Mouse (Mus musculus): ENCODE results near the gene B4galt1. TPM values are rescaled to one million over a fixed set of nuclear protein-coding genes. Genes with fewer than 3 reads are reported as not detected.
"Not testable (repeated sequence)": the region's sequence is repeated elsewhere in the genome, so short reads cannot be mapped to it uniquely, and the experiment has no call there.

The B4galt1 gene
- polyA plus RNA-seq, 1 experiment = 9.2 TPM

GRCm38 (mm10) chr4:40815120-40815519, 38.7 kb downstream of the B4galt1 start:
- no peak for DNase-seq (ENCODE audit: low read depth)

GRCm38 (mm10) chr4:40814359-40814758, 39.4 kb downstream of the B4galt1 start:
- TF ChIP-seq CTCF (IDR thresholded peaks at IDR 0.05; ENCODE audit: borderline replicate concordance, extremely low read depth, insufficient read depth, insufficient read length) = no peak
- TF ChIP-seq POLR2A (IDR thresholded peaks at IDR 0.05; ENCODE audit: borderline replicate concordance, extremely low read depth, insufficient read depth, insufficient read length, poor library complexity, severe bottlenecking) = no peak
- DNase-seq (ENCODE audit: low read depth) = no peak

More at GRCm38 (mm10) chr4:40815120-40815519, 38.7 kb downstream of the B4galt1 start:
- TF ChIP-seq CTCF (IDR thresholded peaks at IDR 0.05; ENCODE audit: borderline replicate concordance, extremely low read depth, insufficient read depth, insufficient read length) = no peak
- no peak for TF ChIP-seq POLR2A (IDR thresholded peaks at IDR 0.05; ENCODE audit: borderline replicate concordance, extremely low read depth, insufficient read depth, insufficient read length, poor library complexity, severe bottlenecking)

GRCm38 (mm10) chr4:40812891-40813290, 40.9 kb downstream of the B4galt1 start:
- DNase-seq (ENCODE audit: low read depth) = no peak
- TF ChIP-seq POLR2A (IDR thresholded peaks at IDR 0.05; ENCODE audit: borderline replicate concordance, extremely low read depth, insufficient read depth, insufficient read length, poor library complexity, severe bottlenecking) = no peak

- no peak for DNase-seq (ENCODE audit: low read depth)
- TF ChIP-seq CTCF (IDR thresholded peaks at IDR 0.05; ENCODE audit: borderline replicate concordance, extremely low read depth, insufficient read depth, insufficient read length) = no peak
Measured at GRCm38 (mm10) chr4:40810481-40810880, 43.3 kb downstream of the B4galt1 start.

- no peak for DNase-seq (ENCODE audit: low read depth)
- no peak for TF ChIP-seq POLR2A (IDR thresholded peaks at IDR 0.05; ENCODE audit: borderline replicate concordance, extremely low read depth, insufficient read depth, insufficient read length, poor library complexity, severe bottlenecking)
- no peak for TF ChIP-seq CTCF (IDR thresholded peaks at IDR 0.05; ENCODE audit: borderline replicate concordance, extremely low read depth, insufficient read depth, insufficient read length)
Measured at GRCm38 (mm10) chr4:40807382-40807781, 46.4 kb downstream of the B4galt1 start.

- no peak for DNase-seq (ENCODE audit: low read depth)
- TF ChIP-seq CTCF (IDR thresholded peaks at IDR 0.05; ENCODE audit: borderline replicate concordance, extremely low read depth, insufficient read depth, insufficient read length) = no peak
- no peak for TF ChIP-seq POLR2A (IDR thresholded peaks at IDR 0.05; ENCODE audit: borderline replicate concordance, extremely low read depth, insufficient read depth, insufficient read length, poor library complexity, severe bottlenecking)
Measured at GRCm38 (mm10) chr4:40805401-40805800, 48.4 kb downstream of the B4galt1 start.

GRCm38 (mm10) chr4:40802787-40803186, 51.0 kb downstream of the B4galt1 start:
- TF ChIP-seq POLR2A (IDR thresholded peaks at IDR 0.05; ENCODE audit: borderline replicate concordance, extremely low read depth, insufficient read depth, insufficient read length, poor library complexity, severe bottlenecking) (no peak), CTCF (IDR thresholded peaks at IDR 0.05; ENCODE audit: borderline replicate concordance, extremely low read depth, insufficient read depth, insufficient read length) (no peak)
- DNase-seq (ENCODE audit: low read depth) = no peak

GRCm38 (mm10) chr4:40801908-40802307, 51.9 kb downstream of the B4galt1 start:
- TF ChIP-seq CTCF (IDR thresholded peaks at IDR 0.05; ENCODE audit: borderline replicate concordance, extremely low read depth, insufficient read depth, insufficient read length) (no peak), POLR2A (IDR thresholded peaks at IDR 0.05; ENCODE audit: borderline replicate concordance, extremely low read depth, insufficient read depth, insufficient read length, poor library complexity, severe bottlenecking) (no peak)
- no peak for DNase-seq (ENCODE audit: low read depth)

- TF ChIP-seq POLR2A (IDR thresholded peaks at IDR 0.05; ENCODE audit: borderline replicate concordance, extremely low read depth, insufficient read depth, insufficient read length, poor library complexity, severe bottlenecking) (no peak), CTCF (IDR thresholded peaks at IDR 0.05; ENCODE audit: borderline replicate concordance, extremely low read depth, insufficient read depth, insufficient read length) (no peak)
- DNase-seq (ENCODE audit: low read depth) = no peak
Measured at GRCm38 (mm10) chr4:40800873-40801272, 52.9 kb downstream of the B4galt1 start.

GRCm38 (mm10) chr4:40798833-40799555, 54.8 kb downstream of the B4galt1 start:
- not testable (repeated sequence) for DNase-seq (ENCODE audit: low read depth)

GRCm38 (mm10) chr4:40795761-40796160, 58.0 kb downstream of the B4galt1 start:
- TF ChIP-seq POLR2A (IDR thresholded peaks at IDR 0.05; ENCODE audit: borderline replicate concordance, extremely low read depth, insufficient read depth, insufficient read length, poor library complexity, severe bottlenecking) (no peak), CTCF (IDR thresholded peaks at IDR 0.05; ENCODE audit: borderline replicate concordance, extremely low read depth, insufficient read depth, insufficient read length) (no peak)
- DNase-seq (ENCODE audit: low read depth) = no peak

GRCm38 (mm10) chr4:40794320-40794719, 59.5 kb downstream of the B4galt1 start:
- DNase-seq (ENCODE audit: low read depth) = no peak
- TF ChIP-seq CTCF (IDR thresholded peaks at IDR 0.05; ENCODE audit: borderline replicate concordance, extremely low read depth, insufficient read depth, insufficient read length) = no peak
- TF ChIP-seq POLR2A (IDR thresholded peaks at IDR 0.05; ENCODE audit: borderline replicate concordance, extremely low read depth, insufficient read depth, insufficient read length, poor library complexity, severe bottlenecking) = no peak

GRCm38 (mm10) chr4:40791176-40791575, 62.6 kb downstream of the B4galt1 start:
- TF ChIP-seq POLR2A (IDR thresholded peaks at IDR 0.05; ENCODE audit: borderline replicate concordance, extremely low read depth, insufficient read depth, insufficient read length, poor library complexity, severe bottlenecking) (no peak), CTCF (IDR thresholded peaks at IDR 0.05; ENCODE audit: borderline replicate concordance, extremely low read depth, insufficient read depth, insufficient read length) (no peak)
- DNase-seq (ENCODE audit: low read depth) = no peak
